Mouse (Mus musculus) right cerebral cortex, postnatal 36 days (tissue): ENCODE results near the gene Kcnk15.

Source experiments
- DNase-seq, 2 experiments: peaks; one replicate each; pipeline ENCODE4 v3.0.0; 2022; ENCODE audit warnings: low spot score in 2 of 2, mixed read lengths in 1 of 2

Kcnk15 gene

GRCm38 (mm10) chr2:163876830-163877498 is 23.5 kb downstream of the Kcnk15 start:
- peak; percentile 43 to 56 for DNase-seq

- DNase-seq = no peak
These were observed 27.4 kb downstream of the Kcnk15 start for GRCm38 (mm10) chr2:163880891-163881290.

- DNase-seq = peak in 1 of 2 experiments; percentile 32
These were observed 29.6 kb downstream of the Kcnk15 start for GRCm38 (mm10) chr2:163882859-163883652.

GRCm38 (mm10) chr2:163889411-163889810 is 36.0 kb downstream of the Kcnk15 start:
- DNase-seq = no peak

DNA sequence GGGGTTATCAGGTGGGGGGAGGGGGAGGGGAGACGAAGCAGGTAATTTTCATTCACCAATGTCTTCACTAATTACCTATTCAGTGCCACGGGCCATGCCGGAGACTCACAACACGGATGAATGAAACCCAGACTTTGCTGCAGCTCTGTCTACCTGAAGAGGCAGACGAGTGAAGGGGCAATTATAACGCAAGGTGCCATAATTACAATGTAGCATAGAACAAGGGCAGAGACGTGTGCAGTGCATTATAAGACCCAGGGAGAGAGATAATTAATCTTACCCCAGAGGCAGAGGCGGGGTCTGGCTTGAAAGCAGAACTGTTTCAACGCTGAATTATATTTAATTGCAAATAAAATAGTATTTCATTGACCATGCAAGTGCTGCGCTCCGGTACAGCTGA is 37.1 kb downstream of the Kcnk15 start:
- DNase-seq = no peak

DNA sequence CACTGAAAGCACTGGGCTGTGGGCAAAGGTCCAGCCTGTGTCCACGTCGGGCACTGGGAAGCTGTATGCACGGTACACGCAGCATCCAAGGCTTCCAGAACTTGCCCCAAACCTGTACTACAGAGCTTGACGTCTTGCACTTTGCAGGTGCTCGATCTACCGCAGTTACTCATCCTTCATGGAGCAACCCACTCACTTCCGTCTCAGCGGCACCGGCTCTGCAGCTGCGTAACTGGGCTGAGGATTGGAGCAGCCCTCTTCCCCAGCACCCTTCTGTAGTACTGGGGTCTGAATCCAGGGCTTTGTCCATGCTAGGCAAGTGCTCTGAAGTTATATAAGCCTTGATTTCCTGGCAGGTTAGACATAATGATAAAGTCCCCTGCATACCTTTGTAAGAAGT is 37.8 kb downstream of the Kcnk15 start:
- DNase-seq = no peak

- DNase-seq = no peak
These were observed 40.3 kb downstream of the Kcnk15 start for GRCm38 (mm10) chr2:163893446-163894370.

- DNase-seq = no peak
These were observed 41.7 kb downstream of the Kcnk15 start for GRCm38 (mm10) chr2:163895156-163895555.

DNA sequence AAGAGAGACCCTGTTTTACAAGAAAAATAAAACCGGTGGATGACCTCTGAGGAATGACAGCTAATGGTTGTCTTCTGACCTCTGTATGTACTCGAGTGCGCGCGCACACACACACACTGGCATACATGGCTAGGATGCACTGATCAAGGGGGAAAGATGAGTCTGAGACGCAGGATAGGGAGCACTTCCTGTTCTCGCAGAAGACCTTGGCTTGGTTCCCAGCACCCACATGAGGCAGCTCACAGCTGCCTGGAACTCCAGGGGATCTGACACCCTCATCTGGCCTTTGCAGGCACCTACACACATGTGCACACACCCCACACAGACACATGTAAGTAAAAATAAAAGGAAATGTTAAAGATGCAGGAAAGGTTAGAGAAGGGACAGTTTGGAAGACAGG is 43.6 kb downstream of the Kcnk15 start:
- no peak for DNase-seq

GRCm38 (mm10) chr2:163897988-163898535 is 44.6 kb downstream of the Kcnk15 start:
- no peak for DNase-seq

GRCm38 (mm10) chr2:163899910-163900411 is 46.5 kb downstream of the Kcnk15 start:
- no peak for DNase-seq

DNA sequence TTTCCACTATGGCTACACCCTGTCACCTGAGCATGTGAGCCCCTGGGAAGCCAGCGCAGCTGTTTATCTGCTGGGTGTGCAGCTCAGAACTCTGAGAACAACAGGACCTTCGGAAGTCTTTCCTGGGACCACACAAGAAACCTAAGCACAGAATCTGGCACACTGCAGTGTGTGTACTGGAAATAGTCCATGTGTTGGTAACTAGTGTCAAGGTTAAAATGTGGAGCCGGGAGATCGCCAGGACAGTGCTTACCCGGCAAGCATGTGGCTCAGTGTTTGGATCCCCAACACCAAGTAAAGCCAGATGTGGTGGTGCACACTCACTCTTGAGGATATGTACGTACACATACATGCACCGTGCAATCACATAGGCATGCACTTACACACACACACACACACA is 47.6 kb downstream of the Kcnk15 start:
- no peak for DNase-seq

GRCm38 (mm10) chr2:163902448-163902847 is 49.0 kb downstream of the Kcnk15 start:
- no peak for DNase-seq

- no peak for DNase-seq
These were observed 50.0 kb downstream of the Kcnk15 start for GRCm38 (mm10) chr2:163903461-163903860.

GRCm38 (mm10) chr2:163904323-163904722 is 50.9 kb downstream of the Kcnk15 start:
- DNase-seq = no peak

- DNase-seq = no peak
These were observed 53.7 kb downstream of the Kcnk15 start for GRCm38 (mm10) chr2:163907131-163907530.
